Mouse (Mus musculus): ENCODE results near the gene Angptl4. TPM values are rescaled to one million over a fixed set of nuclear protein-coding genes. Genes with fewer than 3 reads are reported as not detected.
"Not testable (repeated sequence)": the region's sequence is repeated elsewhere in the genome, so short reads cannot be mapped to it uniquely, and the experiment has no call there.

Gene Angptl4
- 129 and 142 TPM in 2 replicates for total RNA-seq (2014; rRNA removed)
- 28.1 and 49.5 TPM in 2 replicates for polyA plus RNA-seq (2012; rRNA removed)

DNA sequence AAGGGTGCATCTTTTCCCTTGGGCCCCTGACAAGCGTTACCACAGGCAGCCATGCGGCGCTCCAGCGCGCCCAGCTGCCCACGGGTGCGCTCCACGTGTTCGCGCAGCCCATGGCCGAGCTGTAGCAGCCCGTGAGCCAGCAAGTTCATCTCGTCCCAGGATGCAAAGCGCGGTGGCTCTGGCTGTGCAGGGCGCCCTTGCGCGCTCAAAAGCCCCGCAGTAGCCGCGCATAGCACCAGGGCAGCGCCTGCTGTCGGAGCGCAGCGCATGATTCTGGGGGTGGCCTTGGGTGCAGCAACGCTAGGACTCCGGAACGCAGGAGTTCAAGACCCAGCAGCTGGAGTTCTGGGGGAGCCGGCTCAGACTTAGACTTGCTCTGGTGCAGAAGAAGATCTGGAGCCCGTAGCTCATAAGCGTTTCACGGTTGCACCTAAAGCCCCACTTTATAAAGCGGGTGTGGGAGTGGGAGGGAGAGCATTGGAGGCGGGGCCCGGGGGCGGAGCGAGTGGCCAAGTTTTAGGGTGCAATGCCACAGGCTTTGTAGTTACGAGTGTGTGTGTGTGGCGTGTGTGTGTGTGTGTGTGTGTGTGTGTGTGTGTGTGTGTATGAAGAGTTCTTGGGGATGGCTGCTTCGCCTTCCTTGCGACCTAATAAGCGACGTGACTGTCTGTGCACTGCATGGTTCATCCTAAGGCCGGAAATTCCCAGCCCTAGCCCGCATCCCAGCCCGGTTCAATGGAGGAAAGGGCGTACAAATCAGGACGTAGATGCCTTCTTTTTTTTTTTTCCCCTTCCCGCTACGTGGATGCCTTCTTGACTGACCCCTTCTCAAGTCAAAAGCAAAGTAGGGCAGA is at the start of gene Angptl4:
TSS of gene Angptl4 (minus strand) at position 707 of the 854 bp plus-strand sequence.
- H3K4me3 ChIP-seq (ENCODE audit: insufficient read depth, low read depth, low read length): peak within 1 kb of the TSS; percentile 93
- peaks cover 32% of the 10 kb centered on the region for H3K36me3 ChIP-seq (ENCODE audit: control insufficient read depth, insufficient read depth, low read length)
- H3K4me1 ChIP-seq (ENCODE audit: control insufficient read depth, insufficient read depth, low read length): peaks cover 37% of the 10 kb centered on the region
- no peaks in the 10 kb centered on the region for H3K27me3 ChIP-seq (ENCODE audit: control insufficient read depth, insufficient read depth, low read length)
- peaks cover 6% of the 10 kb centered on the region; the same call in 1 of the 2 replicates for H3K79me2 ChIP-seq (ENCODE audit: control insufficient read depth, insufficient read depth, low read length)
- peak within 1 kb of the TSS; percentile 95 for H3K9ac ChIP-seq (ENCODE audit: low read depth, low read length)
- peak; percentile 89 for DNase-seq (ENCODE audit: extremely low read depth, low read depth, low spot score)
- WGBS: 3% methylated on average over 50 of the region's 50 CpGs
- peak; percentile 86; the same call in 1 of the 2 replicates for TF ChIP-seq POLR2A (IDR thresholded peaks at IDR 0.05; ENCODE audit: extremely low read depth, insufficient read depth, low read length)
- no peak for TF ChIP-seq CTCF (IDR thresholded peaks at IDR 0.05; ENCODE audit: low read depth, low read length)
- H3K27ac ChIP-seq (replicated peaks; ENCODE audit: insufficient read depth, low read depth, low read length): peak within 1 kb of the TSS; percentile 94

DNA sequence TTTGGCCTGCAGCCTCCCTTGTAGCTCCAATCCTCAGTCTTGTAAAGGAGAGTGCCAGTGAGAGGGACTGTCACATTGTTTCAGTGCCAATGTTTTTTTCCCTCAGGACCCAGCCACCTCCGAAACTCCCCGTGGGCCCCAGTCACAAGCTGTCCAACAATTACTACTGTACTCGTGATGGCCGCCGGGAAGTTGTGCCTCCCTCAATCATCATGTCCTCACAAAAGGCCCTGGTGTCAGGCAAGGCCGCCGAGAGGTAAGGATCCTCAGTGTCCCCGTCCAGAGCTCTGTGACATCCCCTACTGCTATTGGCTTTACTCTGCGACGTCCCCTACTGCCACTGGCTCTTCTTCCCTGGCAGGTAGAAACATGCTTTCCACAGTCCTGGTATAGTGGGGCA is 47.9 kb upstream of the Angptl4 start:
- 90% methylated on average over 10 of the region's 10 CpGs for WGBS
- Histone ChIP-seq H3K27ac (replicated peaks; ENCODE audit: insufficient read depth, low read depth, low read length) (no peak overlapping the region), H3K4me1 (ENCODE audit: control insufficient read depth, insufficient read depth, low read length) (peaks cover 20% of the 10 kb centered on the region), H3K4me3 (ENCODE audit: insufficient read depth, low read depth, low read length) (no peak overlapping the region), H3K27me3 (ENCODE audit: control insufficient read depth, insufficient read depth, low read length) (no peaks in the 10 kb centered on the region), H3K9ac (ENCODE audit: low read depth, low read length) (no peak overlapping the region), H3K36me3 (ENCODE audit: control insufficient read depth, insufficient read depth, low read length) (peaks cover 39% of the 10 kb centered on the region), H3K79me2 (ENCODE audit: control insufficient read depth, insufficient read depth, low read length) (peaks cover 9% of the 10 kb centered on the region; the same call in 1 of the 2 replicates)
- TF ChIP-seq CTCF (IDR thresholded peaks at IDR 0.05; ENCODE audit: low read depth, low read length): no peak
- no peak for TF ChIP-seq POLR2A (IDR thresholded peaks at IDR 0.05; ENCODE audit: extremely low read depth, insufficient read depth, low read length)
- no peak for DNase-seq (ENCODE audit: extremely low read depth, low read depth, low spot score)

DNA sequence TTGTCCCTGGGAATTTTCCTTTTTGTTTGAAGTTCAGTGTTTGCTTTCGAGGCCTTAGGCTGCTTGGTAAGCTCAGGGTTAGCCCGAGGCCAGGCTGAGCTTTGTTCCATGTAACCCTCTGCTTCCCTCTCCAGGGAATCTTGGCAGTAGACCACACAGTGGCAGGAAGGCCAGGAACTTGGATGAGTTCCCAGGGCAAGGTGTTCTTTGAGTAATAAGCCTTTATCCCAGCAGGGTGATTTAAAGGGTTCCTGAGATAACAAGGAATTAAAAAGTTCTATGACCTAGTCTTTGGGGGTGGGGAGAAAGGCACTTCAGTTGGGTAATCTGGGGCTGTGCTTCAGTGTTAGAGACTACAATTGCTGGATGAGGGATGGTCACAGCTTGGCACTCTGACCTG is 47.3 kb upstream of the Angptl4 start:
- no peak for TF ChIP-seq POLR2A (IDR thresholded peaks at IDR 0.05; ENCODE audit: extremely low read depth, insufficient read depth, low read length)
- no peak for TF ChIP-seq CTCF (IDR thresholded peaks at IDR 0.05; ENCODE audit: low read depth, low read length)
- Histone ChIP-seq H3K9ac (ENCODE audit: low read depth, low read length) (no peak overlapping the region), H3K4me3 (ENCODE audit: insufficient read depth, low read depth, low read length) (no peak overlapping the region), H3K79me2 (ENCODE audit: control insufficient read depth, insufficient read depth, low read length) (peaks cover 9% of the 10 kb centered on the region; the same call in 1 of the 2 replicates), H3K36me3 (ENCODE audit: control insufficient read depth, insufficient read depth, low read length) (peaks cover 33% of the 10 kb centered on the region), H3K27ac (replicated peaks; ENCODE audit: insufficient read depth, low read depth, low read length) (0 out of 2 replicates have a peak overlapping the region, but pooled peaks have one; percentile 17), H3K27me3 (ENCODE audit: control insufficient read depth, insufficient read depth, low read length) (no peaks in the 10 kb centered on the region), H3K4me1 (ENCODE audit: control insufficient read depth, insufficient read depth, low read length) (peaks cover 20% of the 10 kb centered on the region)
- 8% methylated on average over 2 of the region's 2 CpGs for WGBS
- peak; percentile 100 for DNase-seq (ENCODE audit: extremely low read depth, low read depth, low spot score)

GRCm38 (mm10) chr17:33826850-33827249 is 45.2 kb upstream of the Angptl4 start:
- WGBS: 0% methylated on average over 3 of the region's 3 CpGs
- no peak overlapping the region for H3K4me3 ChIP-seq (ENCODE audit: insufficient read depth, low read depth, low read length)
- TF ChIP-seq POLR2A (IDR thresholded peaks at IDR 0.05; ENCODE audit: extremely low read depth, insufficient read depth, low read length) (no peak), CTCF (IDR thresholded peaks at IDR 0.05; ENCODE audit: low read depth, low read length) (peak; percentile 71)
- no peak overlapping the region for H3K27ac ChIP-seq (replicated peaks; ENCODE audit: insufficient read depth, low read depth, low read length)
- no peak overlapping the region for H3K9ac ChIP-seq (ENCODE audit: low read depth, low read length)
- H3K27me3 ChIP-seq (ENCODE audit: control insufficient read depth, insufficient read depth, low read length): no peaks in the 10 kb centered on the region
- peaks cover 31% of the 10 kb centered on the region for H3K36me3 ChIP-seq (ENCODE audit: control insufficient read depth, insufficient read depth, low read length)
- peaks cover 9% of the 10 kb centered on the region; the same call in 1 of the 2 replicates for H3K79me2 ChIP-seq (ENCODE audit: control insufficient read depth, insufficient read depth, low read length)
- peak; percentile 72 for DNase-seq (ENCODE audit: extremely low read depth, low read depth, low spot score)
- peaks cover 25% of the 10 kb centered on the region for H3K4me1 ChIP-seq (ENCODE audit: control insufficient read depth, insufficient read depth, low read length)

DNA sequence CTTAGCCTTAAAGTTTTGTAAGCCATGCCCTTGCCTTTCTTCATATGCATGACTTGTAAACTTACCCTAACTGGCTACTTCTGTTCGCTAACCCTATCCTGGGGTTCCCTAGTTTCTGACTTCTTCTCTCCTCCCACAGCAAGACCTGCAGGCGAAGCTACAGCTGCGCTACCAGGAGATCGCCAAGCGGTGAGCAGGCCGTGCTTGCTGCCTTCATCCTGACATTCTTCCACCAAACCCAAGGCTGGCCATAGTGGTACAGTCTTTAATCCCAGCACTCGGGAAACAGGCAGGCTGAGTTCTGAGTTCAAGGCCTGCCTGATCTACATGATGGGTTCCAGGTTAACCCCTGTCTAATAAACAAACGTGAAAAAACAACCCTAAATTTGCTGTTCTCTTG is 43.8 kb upstream of the Angptl4 start:
- WGBS: 71% methylated on average over 8 of the region's 8 CpGs
- no peak for DNase-seq (ENCODE audit: extremely low read depth, low read depth, low spot score)
- H3K4me1 ChIP-seq (ENCODE audit: control insufficient read depth, insufficient read depth, low read length): peaks cover 25% of the 10 kb centered on the region
- H3K27me3 ChIP-seq (ENCODE audit: control insufficient read depth, insufficient read depth, low read length): no peaks in the 10 kb centered on the region
- H3K27ac ChIP-seq (replicated peaks; ENCODE audit: insufficient read depth, low read depth, low read length): no peak overlapping the region; the same call in 1 of the 2 replicates
- peaks cover 30% of the 10 kb centered on the region for H3K36me3 ChIP-seq (ENCODE audit: control insufficient read depth, insufficient read depth, low read length)
- H3K9ac ChIP-seq (ENCODE audit: low read depth, low read length): no peak overlapping the region
- peaks cover 9% of the 10 kb centered on the region; the same call in 1 of the 2 replicates for H3K79me2 ChIP-seq (ENCODE audit: control insufficient read depth, insufficient read depth, low read length)
- TF ChIP-seq POLR2A (IDR thresholded peaks at IDR 0.05; ENCODE audit: extremely low read depth, insufficient read depth, low read length) (no peak), CTCF (IDR thresholded peaks at IDR 0.05; ENCODE audit: low read depth, low read length) (no peak)
- H3K4me3 ChIP-seq (ENCODE audit: insufficient read depth, low read depth, low read length): no peak overlapping the region

GRCm38 (mm10) chr17:33824997-33825330 is 43.3 kb upstream of the Angptl4 start:
- H3K79me2 ChIP-seq (ENCODE audit: control insufficient read depth, insufficient read depth, low read length); H3K27me3 ChIP-seq (ENCODE audit: control insufficient read depth, insufficient read depth, low read length); DNase-seq (ENCODE audit: extremely low read depth, low read depth, low spot score): not testable (repeated sequence)
- Histone ChIP-seq H3K36me3 (ENCODE audit: control insufficient read depth, insufficient read depth, low read length) (peaks cover 25% of the 10 kb centered on the region), H3K4me1 (ENCODE audit: control insufficient read depth, insufficient read depth, low read length) (peaks cover 25% of the 10 kb centered on the region), H3K9ac (ENCODE audit: low read depth, low read length) (peak overlapping the region; percentile 80), H3K4me3 (ENCODE audit: insufficient read depth, low read depth, low read length) (peak overlapping the region; percentile 70), H3K27ac (replicated peaks; ENCODE audit: insufficient read depth, low read depth, low read length) (peak overlapping the region; percentile 86)
- 2% methylated on average over 6 of the region's 6 CpGs for WGBS

All from liver, adult 2 months (tissue).